Mouse (Mus musculus): ENCODE results near the gene Chst5. TPM values are rescaled to one million over a fixed set of nuclear protein-coding genes. Genes with fewer than 3 reads are reported as not detected.
A peak's percentile ranks its signal among the peaks of the same experiment; 100 is the strongest.

Gene Chst5
- polyA plus RNA-seq, 1 experiment from 2014 or later: 1.9 TPM

DNA sequence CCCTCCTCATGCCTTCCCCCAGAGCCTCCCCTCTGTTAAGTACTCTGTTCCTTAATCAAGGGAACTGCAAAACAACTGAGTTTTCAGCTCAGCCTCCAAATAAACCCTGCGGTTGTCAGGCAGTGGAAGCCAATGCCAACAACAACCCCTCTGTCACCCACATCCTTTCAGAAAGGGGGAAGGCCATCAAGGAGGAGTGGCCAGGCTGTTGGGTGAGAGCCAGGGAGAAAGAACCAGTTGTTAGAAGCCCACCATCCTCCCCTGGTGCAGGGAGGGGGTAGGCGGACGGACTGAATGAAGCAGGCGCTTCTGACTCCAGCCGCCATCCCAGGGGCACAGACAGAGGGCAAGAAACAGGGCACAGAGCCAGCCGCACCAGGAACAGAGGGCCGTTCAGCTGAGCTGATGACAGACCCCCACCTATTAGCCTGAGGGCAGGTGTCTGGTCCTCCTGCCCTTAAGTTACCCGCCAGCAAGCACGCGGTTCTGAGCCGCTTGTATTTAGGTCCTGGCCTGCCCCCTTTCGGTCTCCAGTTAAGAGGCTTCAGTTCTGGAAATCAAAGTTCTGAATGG lies 2.7 kb upstream of the Chst5 start:
- 42% methylated on average over 12 of the region's 12 CpGs for WGBS
- Histone ChIP-seq H3K27me3 (ENCODE audit: control insufficient read depth, insufficient read depth, low read length) (peaks cover 7% of the 10 kb centered on the region), H3K4me2 (ENCODE audit: low read depth, low read length, severe bottlenecking) (no peak overlapping the region), H3K36me3 (ENCODE audit: control insufficient read depth, insufficient read depth, low read length) (no peaks in the 10 kb centered on the region), H3K4me3 (ENCODE audit: low read depth, low read length) (no peak overlapping the region), H3K27ac (ENCODE audit: low read depth, low read length) (no peak overlapping the region), H3K4me1 (replicated peaks; ENCODE audit: control insufficient read depth, insufficient read depth, low read length) (peaks cover 3% of the 10 kb centered on the region; the same call in 1 of the 2 replicates), H3K9ac (ENCODE audit: low read length) (no peak overlapping the region), H3K9me3 (ENCODE audit: control insufficient read depth, low read length) (no peaks in the 10 kb centered on the region)
- peak; percentile 62 for DNase-seq (ENCODE audit: low spot score)
- peak; percentile 18; the same call in 1 of the 2 replicates for ATAC-seq (replicated peaks; ENCODE audit: low FRiP score)

DNA sequence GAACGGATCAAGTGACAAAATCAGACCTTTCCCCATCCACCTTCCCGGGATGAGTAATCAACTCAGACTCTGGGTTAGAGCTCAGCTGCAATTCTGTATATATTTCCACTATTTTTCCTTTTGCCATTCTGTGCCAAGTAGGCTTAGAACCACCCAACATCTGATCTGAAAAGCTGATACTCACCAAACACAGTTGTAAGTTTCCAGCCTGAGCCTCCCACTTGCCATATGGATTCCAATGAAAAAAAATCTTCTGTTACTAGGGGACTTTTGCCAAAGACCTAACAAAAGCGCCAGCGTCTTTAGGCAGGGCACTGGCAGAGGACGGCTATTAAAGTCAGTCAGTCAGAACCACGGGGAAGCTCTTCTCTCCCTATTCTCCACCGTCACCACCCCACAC lies 1.3 kb upstream of the Chst5 start:
- Histone ChIP-seq H3K4me1 (replicated peaks; ENCODE audit: control insufficient read depth, insufficient read depth, low read length) (peaks cover 3% of the 10 kb centered on the region; the same call in 1 of the 2 replicates), H3K9ac (ENCODE audit: low read length) (no peak overlapping the region), H3K36me3 (ENCODE audit: control insufficient read depth, insufficient read depth, low read length) (no peaks in the 10 kb centered on the region), H3K4me3 (ENCODE audit: low read depth, low read length) (no peak overlapping the region), H3K9me3 (ENCODE audit: control insufficient read depth, low read length) (no peaks in the 10 kb centered on the region), H3K4me2 (ENCODE audit: low read depth, low read length, severe bottlenecking) (no peak overlapping the region), H3K27me3 (ENCODE audit: control insufficient read depth, insufficient read depth, low read length) (peaks cover 7% of the 10 kb centered on the region), H3K27ac (ENCODE audit: low read depth, low read length) (no peak overlapping the region)
- DNase-seq (ENCODE audit: low spot score) (no peak), ATAC-seq (replicated peaks; ENCODE audit: low FRiP score) (no peak)
- 48% methylated on average over 7 of the region's 7 CpGs for WGBS

DNA sequence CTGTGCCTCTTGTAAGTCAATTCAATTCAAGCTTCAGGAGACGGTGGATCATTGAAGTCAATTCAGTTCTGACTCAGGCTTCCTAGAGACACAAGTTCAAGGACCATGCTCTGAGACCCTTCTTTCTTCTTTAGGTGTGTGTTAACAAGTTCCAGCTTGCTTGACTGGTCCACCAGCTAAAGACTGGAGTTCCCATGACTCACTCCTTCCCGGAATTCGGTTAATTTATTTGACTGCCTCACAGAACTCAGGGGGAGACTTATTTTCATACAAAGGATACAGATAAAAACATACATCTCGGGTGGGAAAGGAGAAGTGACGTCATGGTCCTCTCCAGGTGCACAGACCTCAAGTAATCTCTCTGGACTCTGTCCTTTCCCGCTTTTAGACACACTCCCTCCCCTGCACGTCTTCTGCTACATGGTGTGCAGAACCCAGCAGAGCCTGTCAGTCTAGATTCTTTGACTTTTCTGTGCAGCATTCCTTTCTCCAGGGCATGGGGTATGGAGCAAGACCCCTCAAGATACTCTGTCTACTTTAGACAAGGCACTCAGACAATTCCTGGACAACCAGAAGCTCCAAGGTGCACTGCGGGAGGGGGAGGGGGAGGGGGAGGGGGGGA lies 4.6 kb downstream of the Chst5 start:
- no peak overlapping the region for H3K9ac ChIP-seq (ENCODE audit: low read length)
- no peaks in the 10 kb centered on the region for H3K9me3 ChIP-seq (ENCODE audit: control insufficient read depth, low read length)
- ATAC-seq (replicated peaks; ENCODE audit: low FRiP score) (no peak), DNase-seq (ENCODE audit: low spot score) (no peak)
- H3K36me3 ChIP-seq (ENCODE audit: control insufficient read depth, insufficient read depth, low read length): no peaks in the 10 kb centered on the region
- no peak overlapping the region for H3K27ac ChIP-seq (ENCODE audit: low read depth, low read length)
- no peak overlapping the region for H3K4me3 ChIP-seq (ENCODE audit: low read depth, low read length)
- H3K4me2 ChIP-seq (ENCODE audit: low read depth, low read length, severe bottlenecking): no peak overlapping the region
- H3K27me3 ChIP-seq (ENCODE audit: control insufficient read depth, insufficient read depth, low read length): peaks cover 7% of the 10 kb centered on the region
- peaks cover 3% of the 10 kb centered on the region; the same call in 1 of the 2 replicates for H3K4me1 ChIP-seq (replicated peaks; ENCODE audit: control insufficient read depth, insufficient read depth, low read length)
- WGBS: 81% methylated on average over 7 of the region's 8 CpGs

DNA sequence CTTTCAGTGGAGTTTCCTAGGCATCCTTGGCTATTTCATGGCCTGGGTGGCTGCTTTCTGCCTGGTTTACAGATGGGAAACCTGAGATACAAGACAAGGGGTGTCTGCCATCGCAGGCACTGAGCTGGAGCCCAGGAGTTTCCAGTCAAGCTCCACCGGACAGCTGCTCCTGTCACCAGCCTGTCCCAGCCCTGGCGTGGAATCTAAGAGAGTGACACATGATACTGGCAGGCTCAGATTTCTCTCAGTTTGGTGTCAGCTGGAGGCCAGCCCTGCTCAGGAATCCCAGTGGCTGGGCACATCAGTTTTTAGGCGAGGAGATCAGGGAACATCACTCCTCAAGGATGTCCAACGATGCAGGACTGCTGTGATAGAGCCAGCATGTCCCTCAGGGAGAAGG lies 8.2 kb downstream of the Chst5 start:
- WGBS: 48% methylated on average over 5 of the region's 5 CpGs
- Histone ChIP-seq H3K4me2 (ENCODE audit: low read depth, low read length, severe bottlenecking) (no peak overlapping the region), H3K4me3 (ENCODE audit: low read depth, low read length) (no peak overlapping the region), H3K27me3 (ENCODE audit: control insufficient read depth, insufficient read depth, low read length) (no peaks in the 10 kb centered on the region), H3K36me3 (ENCODE audit: control insufficient read depth, insufficient read depth, low read length) (no peaks in the 10 kb centered on the region), H3K4me1 (replicated peaks; ENCODE audit: control insufficient read depth, insufficient read depth, low read length) (no peaks in the 10 kb centered on the region), H3K9ac (ENCODE audit: low read length) (no peak overlapping the region), H3K9me3 (ENCODE audit: control insufficient read depth, low read length) (no peaks in the 10 kb centered on the region), H3K27ac (ENCODE audit: low read depth, low read length) (no peak overlapping the region)
- ATAC-seq (replicated peaks; ENCODE audit: low FRiP score) (no peak), DNase-seq (ENCODE audit: low spot score) (no peak)

DNA sequence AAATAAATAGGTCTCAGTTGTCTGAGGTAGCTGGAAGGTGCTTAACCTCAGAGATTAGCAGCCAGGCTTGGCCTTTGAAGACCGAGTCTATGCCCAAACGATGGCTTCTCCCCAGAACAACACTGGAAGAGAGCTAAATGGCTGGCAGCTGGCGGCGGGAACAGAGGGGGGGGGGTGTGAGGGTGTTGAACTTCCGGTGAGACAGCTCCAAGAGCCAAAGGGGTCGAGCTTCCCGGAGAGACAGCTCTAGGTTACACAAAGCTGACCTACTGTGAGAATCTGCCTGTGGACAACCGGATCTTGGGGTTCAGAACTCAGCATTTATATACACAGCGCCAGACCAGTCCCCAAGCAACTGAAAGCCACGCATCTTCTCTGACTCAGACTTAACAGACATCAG lies 11.7 kb downstream of the Chst5 start:
- 45% methylated on average over 10 of the region's 10 CpGs for WGBS
- Histone ChIP-seq H3K9me3 (ENCODE audit: control insufficient read depth, low read length) (no peaks in the 10 kb centered on the region), H3K4me1 (replicated peaks; ENCODE audit: control insufficient read depth, insufficient read depth, low read length) (no peaks in the 10 kb centered on the region), H3K27me3 (ENCODE audit: control insufficient read depth, insufficient read depth, low read length) (no peaks in the 10 kb centered on the region), H3K9ac (ENCODE audit: low read length) (no peak overlapping the region), H3K4me3 (ENCODE audit: low read depth, low read length) (no peak overlapping the region), H3K4me2 (ENCODE audit: low read depth, low read length, severe bottlenecking) (no peak overlapping the region), H3K36me3 (ENCODE audit: control insufficient read depth, insufficient read depth, low read length) (no peaks in the 10 kb centered on the region), H3K27ac (ENCODE audit: low read depth, low read length) (no peak overlapping the region)
- ATAC-seq (replicated peaks; ENCODE audit: low FRiP score) (no peak), DNase-seq (ENCODE audit: low spot score) (no peak)

DNA sequence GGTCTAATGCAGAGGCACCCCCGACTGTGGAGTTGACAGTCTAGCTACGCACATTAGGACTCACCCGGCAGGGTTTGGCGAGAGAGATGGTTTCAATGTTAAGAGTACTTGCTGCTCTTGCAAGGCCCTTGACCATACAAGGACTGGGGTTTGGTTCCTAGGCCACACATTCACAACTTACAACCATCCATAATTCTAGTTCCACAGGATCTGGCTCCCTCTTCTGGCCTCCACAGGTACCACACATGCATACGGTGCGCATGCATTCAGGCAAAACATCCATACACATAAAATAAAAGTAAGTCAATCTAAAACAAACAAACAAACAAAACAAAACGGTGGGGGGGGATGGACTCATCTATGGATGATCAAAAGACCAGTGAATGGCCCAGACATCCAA lies 15.3 kb downstream of the Chst5 start:
- Histone ChIP-seq H3K4me3 (ENCODE audit: low read depth, low read length) (no peak overlapping the region), H3K9ac (ENCODE audit: low read length) (no peak overlapping the region), H3K4me1 (replicated peaks; ENCODE audit: control insufficient read depth, insufficient read depth, low read length) (no peaks in the 10 kb centered on the region), H3K9me3 (ENCODE audit: control insufficient read depth, low read length) (no peaks in the 10 kb centered on the region), H3K27me3 (ENCODE audit: control insufficient read depth, insufficient read depth, low read length) (peaks cover 20% of the 10 kb centered on the region), H3K36me3 (ENCODE audit: control insufficient read depth, insufficient read depth, low read length) (no peaks in the 10 kb centered on the region), H3K27ac (ENCODE audit: low read depth, low read length) (no peak overlapping the region), H3K4me2 (ENCODE audit: low read depth, low read length, severe bottlenecking) (no peak overlapping the region)
- 85% methylated on average over 7 of the region's 7 CpGs for WGBS
- ATAC-seq (replicated peaks; ENCODE audit: low FRiP score): no peak
- no peak for DNase-seq (ENCODE audit: low spot score)

DNA sequence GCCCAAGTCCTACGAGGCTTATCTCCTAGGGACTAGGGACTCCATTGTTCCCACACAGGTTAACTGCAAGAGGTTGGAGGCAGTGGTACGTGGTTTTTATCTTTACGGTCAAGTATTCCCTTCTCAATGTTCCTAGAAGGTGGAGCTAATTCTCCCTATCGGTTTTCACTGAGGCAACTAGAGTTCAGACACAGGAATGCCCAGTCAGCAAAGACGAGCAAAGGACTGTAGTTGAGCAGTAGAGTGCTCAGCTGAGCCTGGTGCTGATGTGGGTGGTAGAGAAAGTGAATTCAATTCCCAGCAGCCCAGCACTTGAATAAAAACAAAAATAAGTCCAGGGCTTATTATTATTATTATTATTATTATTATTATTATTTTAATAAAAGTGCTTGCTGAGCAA lies 17.6 kb downstream of the Chst5 start:
- ATAC-seq (replicated peaks; ENCODE audit: low FRiP score): no peak
- peaks cover 35% of the 10 kb centered on the region for H3K27me3 ChIP-seq (ENCODE audit: control insufficient read depth, insufficient read depth, low read length)
- WGBS: 66% methylated on average over 5 of the region's 5 CpGs
- no peak overlapping the region for H3K4me3 ChIP-seq (ENCODE audit: low read depth, low read length)
- H3K36me3 ChIP-seq (ENCODE audit: control insufficient read depth, insufficient read depth, low read length): no peaks in the 10 kb centered on the region
- DNase-seq (ENCODE audit: low spot score): no peak
- H3K9me3 ChIP-seq (ENCODE audit: control insufficient read depth, low read length): no peaks in the 10 kb centered on the region
- no peak overlapping the region for H3K9ac ChIP-seq (ENCODE audit: low read length)
- no peak overlapping the region for H3K27ac ChIP-seq (ENCODE audit: low read depth, low read length)
- no peaks in the 10 kb centered on the region for H3K4me1 ChIP-seq (replicated peaks; ENCODE audit: control insufficient read depth, insufficient read depth, low read length)
- no peak overlapping the region for H3K4me2 ChIP-seq (ENCODE audit: low read depth, low read length, severe bottlenecking)

DNA sequence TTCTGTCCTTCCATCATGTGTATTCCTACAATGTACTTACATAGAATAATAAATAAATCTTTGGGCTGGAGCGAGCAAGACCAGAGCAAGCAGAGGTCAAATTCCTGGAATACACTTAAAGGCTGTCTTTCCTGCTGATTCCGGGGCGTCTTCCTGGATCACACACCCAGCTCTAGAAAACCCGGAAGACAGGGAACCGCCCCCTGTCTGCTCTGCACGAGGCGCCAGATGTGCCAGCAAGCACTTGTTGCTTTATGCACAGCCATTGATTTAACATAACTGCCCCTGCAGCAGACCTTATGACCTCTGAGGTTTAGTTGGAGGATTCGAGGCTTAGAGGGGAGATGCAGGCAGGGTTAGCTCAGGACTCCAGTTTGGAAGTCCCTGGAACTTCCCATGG lies 18.3 kb downstream of the Chst5 start:
- no peak overlapping the region for H3K4me3 ChIP-seq (ENCODE audit: low read depth, low read length)
- no peak for DNase-seq (ENCODE audit: low spot score)
- H3K9ac ChIP-seq (ENCODE audit: low read length): no peak overlapping the region
- no peak for ATAC-seq (replicated peaks; ENCODE audit: low FRiP score)
- no peaks in the 10 kb centered on the region for H3K9me3 ChIP-seq (ENCODE audit: control insufficient read depth, low read length)
- H3K27ac ChIP-seq (ENCODE audit: low read depth, low read length): no peak overlapping the region
- 61% methylated on average over 8 of the region's 8 CpGs for WGBS
- H3K4me2 ChIP-seq (ENCODE audit: low read depth, low read length, severe bottlenecking): no peak overlapping the region
- no peaks in the 10 kb centered on the region for H3K36me3 ChIP-seq (ENCODE audit: control insufficient read depth, insufficient read depth, low read length)
- H3K27me3 ChIP-seq (ENCODE audit: control insufficient read depth, insufficient read depth, low read length): peaks cover 35% of the 10 kb centered on the region
- no peaks in the 10 kb centered on the region for H3K4me1 ChIP-seq (replicated peaks; ENCODE audit: control insufficient read depth, insufficient read depth, low read length)

DNA sequence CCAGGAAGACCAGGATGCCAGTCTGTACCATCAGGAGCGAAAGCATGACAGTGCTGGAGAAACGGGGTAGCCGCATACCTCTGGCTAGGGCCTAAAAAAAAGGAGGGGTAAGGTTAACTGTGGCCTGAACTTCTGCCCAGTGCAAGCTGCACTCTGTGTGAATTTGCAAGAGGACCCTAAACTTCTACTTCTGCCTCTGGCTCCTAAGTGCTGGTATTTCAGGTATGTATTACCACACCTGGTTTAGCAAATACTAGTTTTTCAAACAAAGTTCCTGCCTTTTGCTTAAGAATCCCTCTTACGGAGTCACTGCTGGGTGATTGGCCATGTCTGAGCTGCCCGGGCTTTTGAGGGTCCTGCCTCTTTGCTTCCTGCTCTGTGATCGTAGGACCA lies 19.3 kb downstream of the Chst5 start:
- ATAC-seq (replicated peaks; ENCODE audit: low FRiP score): no peak
- no peak overlapping the region for H3K9ac ChIP-seq (ENCODE audit: low read length)
- 65% methylated on average over 6 of the region's 6 CpGs for WGBS
- H3K9me3 ChIP-seq (ENCODE audit: control insufficient read depth, low read length): no peaks in the 10 kb centered on the region
- no peak overlapping the region for H3K4me3 ChIP-seq (ENCODE audit: low read depth, low read length)
- H3K36me3 ChIP-seq (ENCODE audit: control insufficient read depth, insufficient read depth, low read length): no peaks in the 10 kb centered on the region
- no peak overlapping the region for H3K4me2 ChIP-seq (ENCODE audit: low read depth, low read length, severe bottlenecking)
- no peaks in the 10 kb centered on the region for H3K4me1 ChIP-seq (replicated peaks; ENCODE audit: control insufficient read depth, insufficient read depth, low read length)
- H3K27ac ChIP-seq (ENCODE audit: low read depth, low read length): no peak overlapping the region
- peaks cover 35% of the 10 kb centered on the region for H3K27me3 ChIP-seq (ENCODE audit: control insufficient read depth, insufficient read depth, low read length)
- no peak for DNase-seq (ENCODE audit: low spot score)

Data from forebrain, embryonic 11.5 days (tissue).